Mouse (Mus musculus): ENCODE measurements at regions not wholly inside any gene's neighbourhood (a gene's known extent, or its start where the extent isn't known, plus 50 kb on each side); places are given as distances from the start of the nearest gene placed in this dataset.
"Not testable (repeated sequence)": the region's sequence is repeated elsewhere in the genome, so short reads cannot be mapped to it uniquely, and the experiment has no call there.

- H3K4me3 ChIP-seq (replicated peaks; ENCODE audit: extremely low read depth, low read depth, low read length), result no peak overlapping the region
- TF ChIP-seq CTCF (IDR thresholded peaks at IDR 0.05; ENCODE audit: insufficient read depth, low read length), result no peak
- no peak for TF ChIP-seq POLR2A (IDR thresholded peaks at IDR 0.05; ENCODE audit: borderline replicate concordance, extremely low read depth, low read depth, low read length)
- H3K4me1 ChIP-seq (ENCODE audit: control insufficient read depth, insufficient read depth, low read length), result no peaks in the 10 kb centered on the region
- DNase-seq, result no peak
- 71% methylated on average over 4 of the region's 4 CpGs for WGBS
These were observed 754.0 kb upstream of the Slc39a10 start for GRCm38 (mm10) chr1:47646681-47647080.

DNA sequence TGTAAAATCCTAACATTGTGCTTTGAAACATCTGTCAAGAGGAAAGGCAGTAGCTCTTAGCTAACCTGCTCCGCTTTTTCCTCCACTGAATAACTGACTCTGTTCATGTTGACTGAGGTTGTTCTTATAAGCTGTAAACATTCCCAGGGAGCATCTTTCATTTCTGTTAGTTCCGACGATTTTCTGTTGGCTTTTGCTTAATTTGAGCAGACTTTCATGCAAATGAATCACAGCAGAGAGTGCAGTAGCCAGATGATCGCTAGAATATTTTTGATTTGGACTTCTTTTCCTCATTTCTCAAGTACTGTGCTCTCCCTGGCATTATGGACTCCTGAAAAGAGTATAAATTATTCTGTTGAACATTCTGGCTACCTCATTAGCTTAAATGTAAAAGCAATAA, 713.9 kb upstream of the Slc39a10 start:
- TF ChIP-seq POLR2A (IDR thresholded peaks at IDR 0.05; ENCODE audit: borderline replicate concordance, extremely low read depth, low read depth, low read length), result no peak
- no peak for TF ChIP-seq CTCF (IDR thresholded peaks at IDR 0.05; ENCODE audit: insufficient read depth, low read length)
- Histone ChIP-seq H3K4me3 (replicated peaks; ENCODE audit: extremely low read depth, low read depth, low read length) (no peak overlapping the region), H3K4me1 (ENCODE audit: control insufficient read depth, insufficient read depth, low read length) (no peaks in the 10 kb centered on the region)
- DNase-seq, result no peak
- WGBS, result 74% methylated on average over 4 of the region's 4 CpGs

DNA sequence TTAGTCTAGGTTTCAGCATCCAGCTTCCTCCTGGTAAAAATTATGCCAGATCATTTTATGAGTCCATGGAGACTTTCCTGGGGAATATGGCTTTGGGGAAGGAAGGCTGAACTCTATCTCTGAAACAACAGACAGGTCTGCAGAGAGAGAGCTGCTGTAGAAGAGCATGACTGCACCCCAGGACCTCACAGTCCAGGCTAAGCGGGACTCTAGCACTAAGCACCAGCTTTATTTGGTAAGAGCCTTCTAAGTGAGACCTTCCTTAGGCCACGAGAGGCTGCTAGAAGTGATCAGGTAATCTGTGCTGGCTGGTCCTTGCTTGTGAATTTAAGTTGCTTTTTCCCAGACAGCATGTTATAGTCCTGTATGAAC, 711.3 kb upstream of the Slc39a10 start:
- no peaks in the 10 kb centered on the region for H3K4me1 ChIP-seq (ENCODE audit: control insufficient read depth, insufficient read depth, low read length)

GRCm38 (mm10) chr1:47603294-47603988, 710.8 kb upstream of the Slc39a10 start:
- DNase-seq, result no peak
- Histone ChIP-seq H3K4me3 (replicated peaks; ENCODE audit: extremely low read depth, low read depth, low read length) (no peak overlapping the region), H3K4me1 (ENCODE audit: control insufficient read depth, insufficient read depth, low read length) (no peaks in the 10 kb centered on the region)
- WGBS, result 9% methylated on average over 3 of the region's 3 CpGs
- TF ChIP-seq POLR2A (IDR thresholded peaks at IDR 0.05; ENCODE audit: borderline replicate concordance, extremely low read depth, low read depth, low read length), result no peak
- no peak for TF ChIP-seq CTCF (IDR thresholded peaks at IDR 0.05; ENCODE audit: insufficient read depth, low read length)

More for the DNA sequence above, 711.3 kb upstream of the Slc39a10 start:
- no peak for DNase-seq
- TF ChIP-seq POLR2A (IDR thresholded peaks at IDR 0.05; ENCODE audit: borderline replicate concordance, extremely low read depth, low read depth, low read length), result no peak
- no peak for TF ChIP-seq CTCF (IDR thresholded peaks at IDR 0.05; ENCODE audit: insufficient read depth, low read length)
- no peak overlapping the region for H3K4me3 ChIP-seq (replicated peaks; ENCODE audit: extremely low read depth, low read depth, low read length)
- 60% methylated on average over 2 of the region's 2 CpGs for WGBS

- not testable (repeated sequence) for H3K4me3 ChIP-seq (replicated peaks; ENCODE audit: extremely low read depth, low read depth, low read length); H3K4me1 ChIP-seq (ENCODE audit: control insufficient read depth, insufficient read depth, low read length); DNase-seq
- WGBS, result 71% methylated on average over 1 of the region's 4 CpGs
These were observed 701.0 kb upstream of the Slc39a10 start for GRCm38 (mm10) chr1:47593641-47594040.

GRCm38 (mm10) chr1:47545606-47546005, 653.0 kb upstream of the Slc39a10 start:
- DNase-seq, result no peak
- Histone ChIP-seq H3K4me3 (replicated peaks; ENCODE audit: extremely low read depth, low read depth, low read length) (no peak overlapping the region), H3K4me1 (ENCODE audit: control insufficient read depth, insufficient read depth, low read length) (no peaks in the 10 kb centered on the region)
- 48% methylated on average over 1 of the region's 1 CpGs for WGBS
- TF ChIP-seq CTCF (IDR thresholded peaks at IDR 0.05; ENCODE audit: insufficient read depth, low read length) (no peak), POLR2A (IDR thresholded peaks at IDR 0.05; ENCODE audit: borderline replicate concordance, extremely low read depth, low read depth, low read length) (no peak)

DNA sequence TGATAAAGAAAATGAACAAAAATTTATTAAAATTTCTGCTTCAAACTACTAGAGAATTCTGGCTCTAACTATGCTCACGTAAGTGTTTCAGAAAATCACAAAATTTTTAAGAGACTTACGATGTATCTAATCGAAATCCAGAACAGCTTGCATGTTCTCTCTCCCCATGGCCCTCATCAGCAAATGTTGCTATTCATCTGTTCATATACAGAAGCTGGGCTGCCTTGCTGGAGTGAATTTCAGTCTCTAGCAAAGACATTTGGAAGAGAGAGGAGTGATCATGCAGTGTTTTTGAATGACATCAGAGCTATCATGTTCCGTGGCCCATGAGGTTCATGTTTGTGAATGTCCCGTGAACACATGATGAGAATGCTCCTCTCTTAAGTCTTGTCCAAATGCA, 618.8 kb upstream of the Slc39a10 start:
- TF ChIP-seq CTCF (IDR thresholded peaks at IDR 0.05; ENCODE audit: insufficient read depth, low read length) (no peak), POLR2A (IDR thresholded peaks at IDR 0.05; ENCODE audit: borderline replicate concordance, extremely low read depth, low read depth, low read length) (no peak)
- no peak overlapping the region for H3K4me3 ChIP-seq (replicated peaks; ENCODE audit: extremely low read depth, low read depth, low read length)
- no peaks in the 10 kb centered on the region for H3K4me1 ChIP-seq (ENCODE audit: control insufficient read depth, insufficient read depth, low read length)
- 77% methylated on average over 5 of the region's 5 CpGs for WGBS
- DNase-seq, result no peak

- Histone ChIP-seq H3K4me3 (replicated peaks; ENCODE audit: extremely low read depth, low read depth, low read length) (no peak overlapping the region), H3K4me1 (ENCODE audit: control insufficient read depth, insufficient read depth, low read length) (no peaks in the 10 kb centered on the region)
- DNase-seq, result no peak
- TF ChIP-seq CTCF (IDR thresholded peaks at IDR 0.05; ENCODE audit: insufficient read depth, low read length) (no peak), POLR2A (IDR thresholded peaks at IDR 0.05; ENCODE audit: borderline replicate concordance, extremely low read depth, low read depth, low read length) (no peak)
These were observed 615.1 kb upstream of the Slc39a10 start for GRCm38 (mm10) chr1:47507801-47508200.

GRCm38 (mm10) chr1:47488581-47489204, 596.0 kb upstream of the Slc39a10 start:
- no peak for DNase-seq
- no peak for TF ChIP-seq POLR2A (IDR thresholded peaks at IDR 0.05; ENCODE audit: borderline replicate concordance, extremely low read depth, low read depth, low read length)
- TF ChIP-seq CTCF (IDR thresholded peaks at IDR 0.05; ENCODE audit: insufficient read depth, low read length), result no peak
- WGBS, result 58% methylated on average over 7 of the region's 7 CpGs
- no peak overlapping the region for H3K4me3 ChIP-seq (replicated peaks; ENCODE audit: extremely low read depth, low read depth, low read length)
- no peaks in the 10 kb centered on the region for H3K4me1 ChIP-seq (ENCODE audit: control insufficient read depth, insufficient read depth, low read length)

GRCm38 (mm10) chr1:47486087-47486486, 593.4 kb upstream of the Slc39a10 start:
- Histone ChIP-seq H3K4me3 (replicated peaks; ENCODE audit: extremely low read depth, low read depth, low read length) (no peak overlapping the region), H3K4me1 (ENCODE audit: control insufficient read depth, insufficient read depth, low read length) (no peaks in the 10 kb centered on the region)
- no peak for DNase-seq
- TF ChIP-seq POLR2A (IDR thresholded peaks at IDR 0.05; ENCODE audit: borderline replicate concordance, extremely low read depth, low read depth, low read length) (no peak), CTCF (IDR thresholded peaks at IDR 0.05; ENCODE audit: insufficient read depth, low read length) (no peak)

Data from lung, adult 2 months (tissue).